Mouse (Mus musculus) adrenal gland (tissue): ENCODE data around the gene Gm49403.
"Not testable (repeated sequence)": the region's sequence is repeated elsewhere in the genome, so short reads cannot be mapped to it uniquely, and the experiment has no call there.

ENCODE experiments used
- intact Hi-C: fragments of 180-260 bp; cut with DNase I; formaldehyde crosslinking; loops from one replicate; pipeline ENCODE4 v1.15.1; 2025
- long read RNA-seq, 2 experiments: library from polyadenylated mRNA; unstranded; transcript quantifications; one replicate each; pipeline ENCODE4 v2.0.0; 2020; ENCODE audit warnings: borderline replicate concordance in 1 of 2; ENCODE audit not compliant: insufficient replicate concordance in 1 of 2

Gm49403 gene
- long read RNA-seq, experiment 1, result 0 reads
- long read RNA-seq, experiment 2, result 0 reads

DNA sequence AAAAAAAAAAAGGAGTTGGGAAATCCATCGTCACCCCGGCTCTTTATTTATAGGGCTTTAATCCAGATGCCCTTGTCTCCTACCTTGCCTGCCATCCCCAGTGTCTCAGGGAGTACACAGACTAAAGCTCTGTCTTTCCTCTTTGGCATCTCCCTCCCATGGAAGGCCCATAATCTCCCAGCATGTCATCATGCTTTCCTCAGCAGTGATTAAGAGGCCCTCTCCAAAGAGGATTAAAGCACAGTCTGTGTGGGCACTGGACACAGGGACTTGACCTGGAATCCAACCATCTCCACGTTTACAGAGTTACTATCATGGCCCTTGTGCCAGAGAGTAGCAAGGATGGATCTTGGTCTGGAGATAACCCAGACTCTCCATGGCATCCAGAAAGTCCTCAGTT is at the start of gene Gm49403, which contains the start of gene Lbhd1:
TSS of gene Gm49403 (plus strand) at position 315 of the 400 bp plus-strand sequence.
TSS of gene Lbhd1 (plus strand) at position 117 of the 400 bp plus-strand sequence.
- intact Hi-C loops, result no loop called here

DNA sequence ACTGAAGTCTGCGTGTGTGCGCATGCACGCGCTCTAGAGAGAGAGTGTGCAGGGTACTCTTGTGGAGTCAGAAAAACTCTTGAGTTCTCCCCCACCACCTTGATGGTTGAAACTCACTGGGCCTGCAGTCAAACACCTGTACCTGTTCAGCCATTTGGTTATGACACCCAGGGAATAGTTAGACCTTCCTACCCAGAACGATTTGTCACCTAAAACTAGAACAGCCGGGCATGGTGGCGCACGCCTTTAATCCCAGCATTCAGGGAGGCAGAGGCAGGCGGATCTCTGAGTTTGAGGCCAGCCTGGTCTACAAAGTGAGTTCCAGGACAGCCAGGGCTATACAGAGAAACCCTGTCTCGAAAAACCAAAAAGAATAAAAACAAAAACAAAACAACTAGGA is 47.4 kb upstream of the Gm49403 start:
- intact Hi-C loops, result not testable (repeated sequence)

DNA sequence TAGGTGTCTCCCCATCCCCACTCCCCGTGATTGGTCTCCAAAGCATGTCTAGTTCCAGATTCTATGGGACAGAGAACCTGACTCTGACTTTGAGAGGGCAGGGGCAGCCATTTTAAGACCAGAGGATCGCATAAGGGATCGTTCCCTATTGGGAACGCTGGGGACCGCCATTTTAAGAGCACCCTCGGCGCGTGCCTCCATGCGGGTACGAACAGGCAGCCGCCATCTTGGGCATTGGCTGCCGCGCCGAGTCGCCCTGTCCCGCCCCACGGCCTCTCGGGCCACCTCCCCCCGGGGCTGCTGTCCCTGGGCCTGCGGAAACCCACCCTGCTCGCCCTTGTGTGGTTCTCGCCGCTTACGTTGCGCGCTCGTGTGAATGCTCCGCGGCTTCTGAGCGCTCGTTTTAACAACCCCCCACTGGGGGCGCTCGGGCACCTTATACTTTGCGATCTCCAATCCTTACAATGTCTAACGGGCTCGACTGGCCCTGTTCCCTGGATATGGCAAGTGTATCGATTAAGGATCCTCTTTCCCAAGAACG is 46.4 kb upstream of the Gm49403 start, which contains the start of gene Bscl2:
TSS of gene Bscl2 (plus strand) at position 217 of the 541 bp plus-strand sequence.
- intact Hi-C loops, result no loop called here

GRCm38 (mm10) chr19:8838041-8838730 is 45.5 kb upstream of the Gm49403 start:
- intact Hi-C loops, result no loop called here

DNA sequence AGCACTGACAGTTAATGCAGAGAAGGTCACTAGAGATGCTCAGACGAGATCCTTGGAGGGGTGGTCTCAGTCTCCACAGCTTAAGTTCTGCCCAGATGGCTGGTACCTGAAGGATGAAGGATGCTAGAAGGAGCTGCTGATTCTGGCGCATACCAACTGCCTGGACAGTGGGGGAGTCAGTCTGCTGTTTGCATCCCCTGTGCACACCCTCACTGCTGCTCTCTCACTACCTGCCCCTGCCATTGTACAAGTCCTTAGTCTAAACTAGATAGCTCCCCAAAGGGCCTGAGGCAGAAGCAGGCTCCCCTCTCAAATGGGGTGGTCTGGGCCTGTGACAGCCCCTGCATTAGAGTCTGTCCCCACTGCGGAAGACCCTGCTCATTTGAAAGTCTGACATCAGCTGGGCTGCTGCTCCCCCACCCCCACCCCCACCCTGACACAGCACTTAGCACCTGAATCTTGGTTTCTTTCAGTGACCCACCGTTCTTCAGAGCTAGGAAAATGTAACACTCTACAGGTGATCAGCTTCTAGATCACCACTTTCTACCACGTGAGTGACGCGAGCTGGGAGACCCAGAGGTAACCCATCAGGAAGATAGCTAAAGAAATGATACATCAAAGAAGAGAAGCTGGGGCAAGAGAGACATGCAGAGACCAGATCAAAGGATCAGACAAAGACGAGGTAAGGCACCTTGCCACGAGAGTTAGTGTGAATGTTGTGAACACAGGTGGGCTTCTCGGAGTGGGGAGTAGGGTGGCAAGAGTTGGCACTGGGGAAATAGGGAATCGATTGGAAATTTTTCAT is 44.4 kb upstream of the Gm49403 start, which contains the start of gene Gng3:
TSS of gene Gng3 (minus strand) at position 92 of the 805 bp plus-strand sequence.
- intact Hi-C loops, result no loop called here

GRCm38 (mm10) chr19:8839908-8840791 is 43.6 kb upstream of the Gm49403 start:
- intact Hi-C loops, result no loop called here

GRCm38 (mm10) chr19:8841012-8841411 is 42.7 kb upstream of the Gm49403 start:
- intact Hi-C loops, result no loop called here

- intact Hi-C loops, result no loop called here
These were observed 40.8 kb upstream of the Gm49403 start for GRCm38 (mm10) chr19:8842961-8843360.

- intact Hi-C loops, result no loop called here
These were observed 39.2 kb upstream of the Gm49403 start for GRCm38 (mm10) chr19:8844371-8845129.

DNA sequence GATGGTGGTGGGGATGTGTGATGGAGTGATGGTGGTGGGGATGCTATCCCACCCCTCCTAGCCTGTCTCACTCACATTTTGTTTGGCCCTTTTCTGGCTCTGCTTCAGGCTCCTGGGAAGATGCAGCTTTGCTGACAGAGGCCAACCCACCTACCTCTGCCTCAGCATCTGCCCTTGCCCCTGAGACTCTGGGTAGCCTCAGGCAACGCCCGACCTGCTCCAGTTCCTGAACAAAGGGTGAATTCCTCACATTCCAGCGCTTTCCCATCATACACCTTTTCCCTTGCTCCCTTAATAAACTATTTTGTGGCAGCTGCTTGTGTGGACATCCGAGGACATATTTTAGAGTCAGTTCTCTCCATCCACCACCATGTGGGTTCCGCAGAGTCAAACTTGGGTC is 35.4 kb upstream of the Gm49403 start:
- intact Hi-C loops, result no loop called here

- intact Hi-C loops, result no loop called here
These were observed 33.3 kb upstream of the Gm49403 start, which contains the start of gene Lrrn4cl for GRCm38 (mm10) chr19:8850402-8850901. TSS of gene Lrrn4cl (plus strand) at chr19:8850768.

DNA sequence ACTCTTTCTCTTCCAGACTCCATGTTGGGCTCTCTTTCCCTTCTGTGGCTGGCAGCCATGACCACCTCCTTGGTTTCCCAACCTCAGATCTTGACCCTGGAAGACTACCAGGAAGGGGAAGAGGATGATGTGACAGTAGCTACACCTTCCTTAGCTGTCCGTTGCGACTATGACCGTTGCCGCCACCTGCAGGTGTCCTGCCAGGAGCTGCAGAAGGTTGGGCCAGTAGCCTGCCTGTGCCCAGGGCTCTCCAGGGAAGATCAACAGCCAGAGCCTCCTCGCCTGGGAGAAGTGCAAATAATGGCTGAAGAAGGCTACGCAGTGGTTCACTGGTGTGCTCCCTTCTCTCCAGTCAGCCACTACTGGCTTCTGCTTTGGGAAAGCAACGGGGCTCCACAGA is 32.1 kb upstream of the Gm49403 start:
- intact Hi-C loops, result no loop called here

DNA sequence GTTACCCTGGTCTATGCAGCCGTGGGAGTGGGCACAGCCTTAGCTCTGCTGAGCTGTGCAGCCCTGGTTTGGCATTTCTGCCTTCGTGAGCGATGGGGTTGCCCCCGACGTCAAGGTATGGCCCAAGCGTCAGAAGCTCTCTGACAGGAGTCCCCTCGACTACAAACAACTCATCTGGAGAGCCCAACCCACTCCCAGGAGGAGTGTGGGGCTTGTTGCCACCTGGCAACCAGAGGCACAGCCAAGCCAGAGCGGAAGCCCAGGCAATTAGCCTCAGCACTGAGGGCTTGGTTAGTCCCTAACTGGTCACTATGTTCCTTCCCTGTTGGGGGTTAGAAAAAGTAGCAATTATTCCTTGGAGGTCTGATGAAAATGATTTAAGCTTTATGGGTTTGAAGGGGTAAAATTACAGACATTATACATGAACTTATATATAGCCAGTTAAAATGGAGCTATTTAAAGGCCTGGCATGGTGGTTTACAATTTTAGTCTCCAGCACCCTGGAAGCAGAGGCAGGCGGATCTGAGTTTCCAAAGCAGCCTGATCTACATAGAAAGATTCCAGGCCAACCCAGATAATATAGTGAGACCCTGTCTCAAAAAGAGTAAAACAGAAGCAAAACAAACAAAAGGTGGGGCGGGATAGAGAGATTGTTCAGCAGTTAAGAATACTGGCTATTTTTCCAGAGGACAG is 31.3 kb upstream of the Gm49403 start:
- intact Hi-C loops, result no loop called here

GRCm38 (mm10) chr19:8853117-8853516 is 30.6 kb upstream of the Gm49403 start:
- intact Hi-C loops, result no loop called here

GRCm38 (mm10) chr19:8857689-8858088 is 26.0 kb upstream of the Gm49403 start:
- intact Hi-C loops, result loop anchor here (5.0 kb wide), 2 partner anchors 225 to 250 kb away; no protein-coding TSS in a partner anchor

DNA sequence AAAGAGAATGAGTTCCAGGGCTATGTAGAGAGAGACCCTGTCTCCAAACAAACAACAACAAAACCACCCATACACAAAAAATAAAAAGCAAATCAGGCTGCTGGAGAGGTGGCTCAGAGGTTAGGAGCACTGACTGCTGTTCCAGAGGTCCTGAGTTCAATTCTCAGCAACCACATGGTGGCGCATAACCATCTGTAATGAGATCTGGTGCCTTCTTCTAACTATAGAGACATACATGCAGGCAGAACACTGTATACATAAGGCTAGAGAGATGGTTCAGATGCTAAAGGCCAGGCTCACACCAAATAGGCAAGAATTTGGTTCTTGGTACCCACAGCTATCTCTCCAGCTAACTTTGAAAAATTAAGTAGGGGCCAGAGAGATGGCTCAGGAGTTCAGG is 24.7 kb upstream of the Gm49403 start:
- intact Hi-C loops, result loop anchor here (5.0 kb wide), 2 partner anchors 223 to 248 kb away; no protein-coding TSS in a partner anchor

DNA sequence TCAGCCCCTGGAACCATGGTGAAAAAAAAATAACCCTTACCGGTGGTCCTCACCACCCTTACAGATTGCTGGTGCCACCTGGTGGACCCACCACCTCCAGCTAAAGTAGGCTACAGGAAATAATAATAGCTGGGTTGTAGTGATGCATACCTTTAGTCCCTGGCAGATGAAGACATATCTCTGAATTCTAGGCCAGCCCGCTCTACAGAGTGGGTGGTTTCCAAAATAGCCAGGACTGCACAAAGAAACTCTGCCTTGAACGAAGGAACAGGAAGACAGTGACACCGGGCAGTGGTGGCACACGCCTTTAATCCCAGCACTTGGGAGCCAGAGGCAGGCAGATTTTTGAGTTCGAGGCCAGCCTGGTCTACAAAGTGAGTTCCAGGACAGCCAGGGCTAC is 19.5 kb upstream of the Gm49403 start:
- intact Hi-C loops, result loop anchor here (5.0 kb wide), 1 partner anchor 43 kb away; no protein-coding TSS in a partner anchor

- intact Hi-C loops, result not testable (repeated sequence)
These were observed 13.3 kb upstream of the Gm49403 start for GRCm38 (mm10) chr19:8870381-8870780.

- intact Hi-C loops, result no loop called here
These were observed 12.9 kb upstream of the Gm49403 start for GRCm38 (mm10) chr19:8870838-8871237.
